Mouse (Mus musculus): ENCODE measurements at regions not wholly inside any gene's neighbourhood (a gene's known extent, or its start where the extent isn't known, plus 50 kb on each side); places are given as distances from the start of the nearest gene placed in this dataset.

DNA sequence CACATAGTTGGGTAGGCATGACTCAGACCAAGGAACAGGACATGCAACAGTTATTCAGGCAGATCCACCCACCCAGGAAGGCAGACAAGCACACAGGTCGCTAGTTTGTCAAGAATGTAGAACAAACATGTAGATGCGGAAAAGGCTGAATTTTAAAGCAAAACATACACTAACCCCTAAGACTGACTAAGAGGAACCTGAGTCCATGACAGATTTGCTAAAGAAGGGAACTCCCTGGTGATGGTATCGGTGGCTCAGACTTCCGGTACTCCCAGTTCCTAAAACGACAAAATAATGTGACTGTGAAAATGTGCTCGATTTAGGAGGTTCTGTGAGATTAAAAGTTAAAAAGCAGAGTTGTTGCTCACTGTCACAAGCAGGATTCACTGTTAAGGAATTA is 340.0 kb upstream of the Cited2 start:
- no peak for TF ChIP-seq CTCF (conservative IDR thresholded peaks at IDR 0.05; ENCODE audit: insufficient read depth, insufficient read length, low read depth, low read length)
- no peak for TF ChIP-seq POLR2A (IDR thresholded peaks at IDR 0.05; ENCODE audit: low read depth, low read length)

All from kidney, adult 2 months (tissue).